ENCODE assay signal across 17 mouse cellular contexts in genomic region chr1:98351530-98351929, GRCm38 (mm10).
"Had no signal": no experiment of that assay in that cellular context is flagged by ENCODE, and none has a peak within 500 bp of the region (broad histone marks: within the 10 kb centered on the region; RNA-seq: fewer than 3 reads in every experiment).

No protein-coding gene starts in this region.

- DNase-seq: kidney, adult 9 months; kidney, postnatal 36 days; layer of hippocampus, adult 9-11 months; layer of hippocampus, postnatal 36 days; liver; liver, embryonic 13.5 days; liver, postnatal 0 days; lung, postnatal 14 days; right cerebral cortex, postnatal 14 days; thymus, postnatal 36 days had no signal

- H3K4me3 ChIP-seq: limb, embryonic 12.5 days; liver, embryonic 13.5 days; lung, embryonic 15.5 days; megakaryocyte, embryonic 14.5 days; neural tube, embryonic 13.5 days; stomach, embryonic 15.5 days had no signal

- H3K36me3 ChIP-seq: limb, embryonic 12.5 days; liver, embryonic 13.5 days; lung, embryonic 15.5 days; neural tube, embryonic 13.5 days; stomach, embryonic 15.5 days had no signal

- H3K27me3 ChIP-seq: limb, embryonic 12.5 days; liver, embryonic 13.5 days; lung, embryonic 15.5 days; megakaryocyte, embryonic 14.5 days; neural tube, embryonic 13.5 days; stomach, embryonic 15.5 days had no signal

- H3K4me1 ChIP-seq: limb, embryonic 12.5 days; liver, embryonic 13.5 days; lung, embryonic 15.5 days; megakaryocyte, embryonic 14.5 days; neural tube, embryonic 13.5 days; stomach, embryonic 15.5 days had no signal

- H3K9me3 ChIP-seq: limb, embryonic 12.5 days; liver, embryonic 13.5 days; lung, embryonic 15.5 days; megakaryocyte, embryonic 14.5 days; neural tube, embryonic 13.5 days; stomach, embryonic 15.5 days had no signal

- ATAC-seq: liver, postnatal 0 days had no signal

- H3K27ac ChIP-seq: kidney, postnatal 0 days; limb, embryonic 12.5 days; liver, embryonic 13.5 days; lung, embryonic 15.5 days; macrophage; neural tube, embryonic 13.5 days; stomach, embryonic 15.5 days had no signal

- H3K4me2 ChIP-seq: limb, embryonic 12.5 days; liver, embryonic 13.5 days; lung, embryonic 15.5 days; neural tube, embryonic 13.5 days; stomach, embryonic 15.5 days had no signal

- H3K9ac ChIP-seq: limb, embryonic 12.5 days; liver, embryonic 13.5 days; liver, postnatal 0 days; lung, embryonic 15.5 days; neural tube, embryonic 13.5 days; stomach, embryonic 15.5 days had no signal
